In genomic region chr4:125123279-125123671, GRCm38 (mm10) we compare ENCODE assay signal across 10 mouse cellular contexts. TPM values are rescaled to one million over a fixed set of nuclear protein-coding genes. Genes with fewer than 3 reads are reported as not detected.
DNase-seq lines count a peak whose midpoint lies in the region; ATAC-seq and TF ChIP-seq lines count a peak whose summit lies in the region.
"Had no signal": no experiment of that assay in that cellular context is flagged by ENCODE, and none has a peak within 500 bp of the region (broad histone marks: within the 10 kb centered on the region; RNA-seq: fewer than 3 reads in every experiment).

No protein-coding gene starts in this region.

- DNase-seq in lung, adult 2 months = no peak
- peak; percentile 55 for DNase-seq in kidney, adult 9 months
- DNase-seq in skeletal muscle tissue, adult 2 months (ENCODE audit: low read depth, low spot score) = peak; percentile 69
- DNase-seq in neural tube, embryonic 10.5 days (ENCODE audit: extremely low spot score, low spot score) = no peak
- no peak for DNase-seq in adrenal gland, postnatal 36 days
- no peak for DNase-seq in yolk sac, embryonic 10.5 days (ENCODE audit: low spot score)
- DNase-seq: right cerebral cortex, adult 18-20 months had no signal

- H3K4me1 ChIP-seq in lung, embryonic 16.5 days (replicated peaks; ENCODE audit: control insufficient read depth, insufficient read depth, low read length) = peaks cover 24% of the 10 kb centered on the region
- H3K4me1 ChIP-seq in lung, adult 2 months (ENCODE audit: control insufficient read depth, insufficient read depth, low read length) = peaks cover 33% of the 10 kb centered on the region
- peaks cover 47% of the 10 kb centered on the region for H3K4me1 ChIP-seq in brown adipose tissue, adult 24 weeks (ENCODE audit: control insufficient read depth, insufficient read depth, insufficient read length, low read length)

- peak overlapping the region; percentile 36; the same call in 1 of the 2 replicates for H3K27ac ChIP-seq in lung, embryonic 16.5 days (ENCODE audit: low read length)
- peak overlapping the region; percentile 58 for H3K27ac ChIP-seq in brown adipose tissue, adult 24 weeks (replicated peaks; ENCODE audit: low read depth, low read length)
- H3K27ac ChIP-seq: limb, embryonic 13.5 days had no signal

- 67% methylated on average over 7 of the region's 7 CpGs for WGBS in lung, embryonic 16.5 days
- WGBS in lung, adult 2 months = 52% methylated on average over 7 of the region's 7 CpGs

- ATAC-seq in lung, embryonic 16.5 days (ENCODE audit: low read depth) = no peak

- no peak for TF ChIP-seq POLR2A in lung, adult 2 months (IDR thresholded peaks at IDR 0.05; ENCODE audit: borderline replicate concordance, extremely low read depth, low read depth, low read length)

- no peak overlapping the region for H3K4me3 ChIP-seq in lung, embryonic 16.5 days (ENCODE audit: low read length)
- no peak overlapping the region for H3K4me3 ChIP-seq in lung, adult 2 months (replicated peaks; ENCODE audit: extremely low read depth, low read depth, low read length)
- peak overlapping the region; percentile 21; the same call in 1 of the 2 replicates for H3K4me3 ChIP-seq in brown adipose tissue, adult 24 weeks (ENCODE audit: insufficient read depth, low read depth, low read length)
- H3K4me3 ChIP-seq: limb, embryonic 13.5 days had no signal

- TF ChIP-seq CTCF in lung, adult 2 months (IDR thresholded peaks at IDR 0.05; ENCODE audit: insufficient read depth, low read length) = no peak

- H3K4me2 ChIP-seq in lung, embryonic 16.5 days (ENCODE audit: low read depth, low read length) = 0 out of 2 replicates have a peak overlapping the region, but pooled peaks have one; percentile 11
- H3K4me2 ChIP-seq: limb, embryonic 13.5 days had no signal

- H3K27me3 ChIP-seq in lung, embryonic 16.5 days (ENCODE audit: control insufficient read depth, insufficient read depth, low read depth, low read length) = peaks cover 2% of the 10 kb centered on the region; the same call in 1 of the 2 replicates

- H3K9me3 ChIP-seq in lung, embryonic 16.5 days (ENCODE audit: control insufficient read depth, low read length) = no peaks in the 10 kb centered on the region
- H3K9me3 ChIP-seq: limb, embryonic 13.5 days had no signal

- peaks cover 2% of the 10 kb centered on the region for H3K36me3 ChIP-seq in lung, embryonic 16.5 days (ENCODE audit: control insufficient read depth, insufficient read depth, low read length)

- no peak overlapping the region for H3K9ac ChIP-seq in lung, embryonic 16.5 days (ENCODE audit: low read length)
- H3K9ac ChIP-seq: limb, embryonic 13.5 days had no signal

RNA-seq across cellular contexts. Expression of gene Zc3h12a, which starts 4.4 kb away (rescaled TPM):
- polyA plus RNA-seq in lung, embryonic 16.5 days (2015; fragmentation: Nextera tagmentation; extraction: Ambion mirVana) = 0.55 and 0.58 TPM in 2 replicates
- 11.9 and 13.9 TPM in 2 replicates for polyA plus RNA-seq in lung, adult 2 months (2012; rRNA removed)
- polyA plus RNA-seq in brown adipose tissue, adult 24 weeks (2012; ENCODE audit: insufficient read depth, insufficient read length, missing spikeins) = 3.1 and 5.4 TPM in 2 replicates
- total RNA-seq in adrenal gland, postnatal 36 days (2021) = 1 to 10 TPM; 5.8 to 7.6 TPM

RNA-seq across cellular contexts. Expression of gene Meaf6, which starts 38.3 kb away (rescaled TPM):
- polyA plus RNA-seq in lung, embryonic 16.5 days (2015; fragmentation: Nextera tagmentation; extraction: Ambion mirVana) = 48.9 and 49.7 TPM in 2 replicates
- 9.5 and 14.2 TPM in 2 replicates for polyA plus RNA-seq in lung, adult 2 months (2012; rRNA removed)
- polyA plus RNA-seq in brown adipose tissue, adult 24 weeks (2012; ENCODE audit: insufficient read depth, insufficient read length, missing spikeins) = 15.2 and 16.5 TPM in 2 replicates
- 10 to 100 TPM; 30.3 to 36.2 TPM for total RNA-seq in adrenal gland, postnatal 36 days (2021)

RNA-seq across cellular contexts. Expression of gene Snip1, which starts 56.8 kb away (rescaled TPM):
- 24.1 and 28.8 TPM in 2 replicates for polyA plus RNA-seq in lung, embryonic 16.5 days (2015; fragmentation: Nextera tagmentation; extraction: Ambion mirVana)
- polyA plus RNA-seq in lung, adult 2 months (2012; rRNA removed) = 7.8 and 8.8 TPM in 2 replicates
- 8.0 and 9.0 TPM in 2 replicates for polyA plus RNA-seq in brown adipose tissue, adult 24 weeks (2012; ENCODE audit: insufficient read depth, insufficient read length, missing spikeins)
- total RNA-seq in adrenal gland, postnatal 36 days (2021) = 10 to 100 TPM; 18.3 to 20.0 TPM

RNA-seq across cellular contexts. Expression of gene Dnali1, which starts 57.8 kb away (rescaled TPM):
- 4.6 and 6.6 TPM in 2 replicates for polyA plus RNA-seq in lung, embryonic 16.5 days (2015; fragmentation: Nextera tagmentation; extraction: Ambion mirVana)
- 14.9 and 15.8 TPM in 2 replicates for polyA plus RNA-seq in lung, adult 2 months (2012; rRNA removed)
- not detected in 2 replicates for polyA plus RNA-seq in brown adipose tissue, adult 24 weeks (2012; ENCODE audit: insufficient read depth, insufficient read length, missing spikeins)
- total RNA-seq in adrenal gland, postnatal 36 days (2021) = not detected
- polyA plus RNA-seq: limb, embryonic 13.5 days had no signal

Comparison
In these comparisons a context has a peak if more than half of its experiments do, and no peak if none do; other contexts are left out.
1. DNase-seq: peak in kidney, adult 9 months (single experiment) and skeletal muscle tissue, adult 2 months (single experiment); none in lung, adult 2 months (single experiment), neural tube, embryonic 10.5 days (single experiment), adrenal gland, postnatal 36 days (0 of 2) and yolk sac, embryonic 10.5 days (single experiment).